Mouse (Mus musculus): Measurements from ENCODE around the gene Pxdc1. TPM values are rescaled to one million over a fixed set of nuclear protein-coding genes. Genes with fewer than 3 reads are reported as not detected.

Gene Pxdc1
- total RNA-seq (2023): under 1 TPM; 0.22 to 0.31 TPM

GRCm38 (mm10) chr13:34653391-34653790 lies at the start of gene Pxdc1:
TSS of gene Pxdc1 (minus strand) at chr13:34653486.

Other genes starting within 250 kb of the Pxdc1 start
- not detected for gene Fam50b, start 81.4 kb upstream of the Pxdc1 start, total RNA-seq (2023)
- gene Prpf4b, start 221.8 kb upstream of the Pxdc1 start, total RNA-seq (2023): 10 to 100 TPM; 55.0 to 57.2 TPM